Comparison of ENCODE assay signal across 8 mouse cellular contexts in the genomic region with DNA sequence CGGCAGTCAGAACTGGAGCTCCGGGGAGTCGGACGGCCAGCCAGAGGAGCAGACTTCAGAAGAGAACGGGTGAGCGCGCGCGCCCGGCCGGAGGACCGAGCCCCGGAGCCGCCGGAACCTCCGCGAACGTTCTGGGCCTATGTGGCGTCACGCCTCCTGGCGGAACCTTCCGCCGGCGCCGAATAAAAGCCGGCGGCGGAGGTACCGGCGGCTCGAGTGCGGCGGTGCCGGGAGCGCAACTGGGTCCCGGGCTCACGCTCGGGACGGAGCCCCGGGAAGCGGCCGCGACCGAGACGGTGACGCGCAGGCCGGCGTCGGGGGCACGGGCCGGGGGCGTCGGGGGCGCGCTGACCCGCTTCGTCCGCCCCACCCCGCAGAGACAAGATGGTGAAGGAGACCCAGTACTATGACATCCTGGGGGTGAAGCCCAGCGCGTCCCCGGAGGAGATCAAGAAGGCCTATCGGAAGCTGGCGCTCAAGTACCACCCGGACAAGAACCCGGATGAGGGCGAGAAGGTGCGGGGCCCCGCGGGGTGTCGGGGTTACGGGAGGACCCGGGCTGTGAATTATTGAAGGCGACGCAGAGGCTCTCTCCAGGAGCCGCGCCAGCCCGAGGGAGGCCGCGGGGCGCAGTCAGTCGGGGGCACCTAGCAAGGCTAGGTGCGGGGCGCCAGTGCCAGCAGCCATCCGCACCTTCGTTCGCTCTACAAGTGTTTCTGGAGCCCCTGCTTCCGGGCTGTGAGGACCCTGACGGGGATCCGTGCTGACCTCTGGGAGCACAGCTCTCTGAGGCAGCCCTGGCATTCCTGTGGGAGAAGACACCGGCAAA. TPM values are rescaled to one million over a fixed set of nuclear protein-coding genes. Genes with fewer than 3 reads are reported as not detected.
DNase-seq lines count a peak whose midpoint lies in the region; ATAC-seq lines count a peak whose summit lies in the region.

No protein-coding gene starts in this region.

- H3K36me3 ChIP-seq in embryonic facial prominence, embryonic 10.5 days (replicated peaks), result no peaks in the 10 kb centered on the region
- no peaks in the 10 kb centered on the region for H3K36me3 ChIP-seq in intestine, embryonic 16.5 days (ENCODE audit: control insufficient read depth, insufficient read depth, low read length)
- H3K36me3 ChIP-seq in midbrain, embryonic 10.5 days, result no peaks in the 10 kb centered on the region

- peak overlapping the region; percentile 84 for H3K27ac ChIP-seq in embryonic facial prominence, embryonic 10.5 days (replicated peaks)
- no peak overlapping the region for H3K27ac ChIP-seq in intestine, embryonic 16.5 days (ENCODE audit: low read length)
- H3K27ac ChIP-seq in midbrain, embryonic 10.5 days (replicated peaks), result peak overlapping the region; percentile 83

- H3K9ac ChIP-seq in intestine, embryonic 16.5 days (ENCODE audit: low read depth, low read length), result peak overlapping the region; percentile 81

- H3K4me1 ChIP-seq in embryonic facial prominence, embryonic 10.5 days, result peaks cover 24% of the 10 kb centered on the region
- peaks cover 5% of the 10 kb centered on the region; the same call in 1 of the 2 replicates for H3K4me1 ChIP-seq in intestine, embryonic 16.5 days (ENCODE audit: control insufficient read depth, insufficient read depth, low read length)
- peaks cover 15% of the 10 kb centered on the region for H3K4me1 ChIP-seq in midbrain, embryonic 10.5 days

- peak overlapping the region; percentile 80 for H3K4me3 ChIP-seq in embryonic facial prominence, embryonic 10.5 days
- H3K4me3 ChIP-seq in intestine, embryonic 16.5 days (ENCODE audit: low read length), result peak overlapping the region; percentile 77
- peak overlapping the region; percentile 76 for H3K4me3 ChIP-seq in midbrain, embryonic 10.5 days

- H3K4me2 ChIP-seq in intestine, embryonic 16.5 days (ENCODE audit: low read depth, low read length), result peak overlapping the region; percentile 92

- DNase-seq in adrenal gland, postnatal 14 days, result peak; percentile 90
- DNase-seq in embryonic facial prominence, embryonic 10.5 days (ENCODE audit: low spot score), result peak; percentile 71
- DNase-seq in left cerebral cortex, postnatal 4 days, result peak; percentile 70
- DNase-seq in midbrain, embryonic 10.5 days (ENCODE audit: low spot score), result peak; percentile 67
- DNase-seq in right cerebral cortex, postnatal 4 days, result peak; percentile 82
- peak; percentile 45 for DNase-seq in yolk sac, embryonic 10.5 days (ENCODE audit: low spot score)

- H3K27me3 ChIP-seq in embryonic facial prominence, embryonic 10.5 days (replicated peaks; ENCODE audit: low read depth, poor library complexity, severe bottlenecking), result peaks cover 74% of the 10 kb centered on the region
- peaks cover 9% of the 10 kb centered on the region; the same call in 1 of the 2 replicates for H3K27me3 ChIP-seq in intestine, embryonic 16.5 days (replicated peaks; ENCODE audit: control insufficient read depth, insufficient read depth, low read length)
- H3K27me3 ChIP-seq in midbrain, embryonic 10.5 days (ENCODE audit: low read depth, poor library complexity, severe bottlenecking), result peaks cover 56% of the 10 kb centered on the region

- 1% methylated on average over 92 of the region's 92 CpGs for WGBS in embryonic facial prominence, embryonic 10.5 days
- WGBS in intestine, embryonic 16.5 days, result under 1% methylated on average over 89 of the region's 92 CpGs
- 2% methylated on average over 92 of the region's 92 CpGs for WGBS in midbrain, embryonic 10.5 days

- ATAC-seq in granulocyte monocyte progenitor cell, adult 5-6 weeks (replicated peaks; ENCODE audit: poor library complexity, severe bottlenecking), result peak; percentile 54
- peak; percentile 81 for ATAC-seq in intestine, embryonic 16.5 days

- intact Hi-C loops in left cerebral cortex, postnatal 4 days (cut with DNase I), result no loop called here

- H3K9me3 ChIP-seq in embryonic facial prominence, embryonic 10.5 days, result no peaks in the 10 kb centered on the region
- peaks cover 5% of the 10 kb centered on the region; the same call in 1 of the 2 replicates for H3K9me3 ChIP-seq in intestine, embryonic 16.5 days (ENCODE audit: control insufficient read depth, low read length)
- H3K9me3 ChIP-seq in midbrain, embryonic 10.5 days (replicated peaks), result no peaks in the 10 kb centered on the region

RNA-seq across cellular contexts. Expression of a gene that starts 0.9 kb away (rescaled TPM):
- 15.7 and 18.2 TPM in 2 replicates for total RNA-seq in adrenal gland, postnatal 14 days (2021)
- 3.2 and 3.5 TPM in 2 replicates for polyA plus RNA-seq in embryonic facial prominence, embryonic 10.5 days (2016; fragmentation: Nextera tagmentation; extraction: Ambion mirVana)
- total RNA-seq in granulocyte monocyte progenitor cell, adult 5-6 weeks (2014; fragmentation: Nextera tagmentation), result 0.45 and 0.82 TPM in 2 replicates
- 0.05 and 3.0 TPM in 2 replicates for total RNA-seq in granulocyte monocyte progenitor cell, adult 5-6 weeks (2017)
- polyA plus RNA-seq in intestine, embryonic 16.5 days (2015; fragmentation: Nextera tagmentation; extraction: Ambion mirVana), result 3.9 and 4.5 TPM in 2 replicates
- total RNA-seq in left cerebral cortex, postnatal 4 days (2021), result 10 to 100 TPM; 11.8 to 13.0 TPM
- polyA plus RNA-seq in midbrain, embryonic 10.5 days (2016; fragmentation: Nextera tagmentation; extraction: Ambion mirVana), result 3.1 and 3.2 TPM in 2 replicates

RNA-seq across cellular contexts. Expression of a gene that starts 34.8 kb away (rescaled TPM):
- 71.9 and 72.6 TPM in 2 replicates for total RNA-seq in adrenal gland, postnatal 14 days (2021)
- 182 and 188 TPM in 2 replicates for polyA plus RNA-seq in embryonic facial prominence, embryonic 10.5 days (2016; fragmentation: Nextera tagmentation; extraction: Ambion mirVana)
- 76.8 and 87.4 TPM in 2 replicates for total RNA-seq in granulocyte monocyte progenitor cell, adult 5-6 weeks (2014; fragmentation: Nextera tagmentation)
- total RNA-seq in granulocyte monocyte progenitor cell, adult 5-6 weeks (2017), result 96.0 and 107 TPM in 2 replicates
- polyA plus RNA-seq in intestine, embryonic 16.5 days (2015; fragmentation: Nextera tagmentation; extraction: Ambion mirVana), result 142 and 148 TPM in 2 replicates
- 10 to 100 TPM; 50.9 to 56.9 TPM for total RNA-seq in left cerebral cortex, postnatal 4 days (2021)
- 168 and 188 TPM in 2 replicates for polyA plus RNA-seq in midbrain, embryonic 10.5 days (2016; fragmentation: Nextera tagmentation; extraction: Ambion mirVana)

RNA-seq across cellular contexts. Expression of a gene that starts 37.9 kb away (rescaled TPM):
- 68.3 and 86.2 TPM in 2 replicates for total RNA-seq in adrenal gland, postnatal 14 days (2021)
- 2.7 and 3.6 TPM in 2 replicates for polyA plus RNA-seq in embryonic facial prominence, embryonic 10.5 days (2016; fragmentation: Nextera tagmentation; extraction: Ambion mirVana)
- total RNA-seq in granulocyte monocyte progenitor cell, adult 5-6 weeks (2014; fragmentation: Nextera tagmentation), result not detected in 2 replicates
- not detected in 2 replicates for total RNA-seq in granulocyte monocyte progenitor cell, adult 5-6 weeks (2017)
- 0.15 and 0.91 TPM in 2 replicates for polyA plus RNA-seq in intestine, embryonic 16.5 days (2015; fragmentation: Nextera tagmentation; extraction: Ambion mirVana)
- total RNA-seq in left cerebral cortex, postnatal 4 days (2021), result 10 to 100 TPM; 37.5 to 43.1 TPM
- polyA plus RNA-seq in midbrain, embryonic 10.5 days (2016; fragmentation: Nextera tagmentation; extraction: Ambion mirVana), result 7.4 and 12.9 TPM in 2 replicates

Comparison
In these comparisons a context has a peak if more than half of its experiments do, and no peak if none do; other contexts are left out.
1. RNA of a gene that starts 37.9 kb away (total RNA-seq): 68.3 to 86.2 TPM in adrenal gland, postnatal 14 days and 37.5 to 43.1 TPM in left cerebral cortex, postnatal 4 days; not detected in granulocyte monocyte progenitor cell, adult 5-6 weeks; every median in the first group is over 10 times any median in the second.
2. Peak in every context shown above with its lines, with median percentiles within 50 percentile points of each other: DNase-seq and H3K4me3 ChIP-seq.